Mouse (Mus musculus): Measurements from ENCODE around the gene Dcbld2. TPM values are rescaled to one million over a fixed set of nuclear protein-coding genes. Genes with fewer than 3 reads are reported as not detected.
A peak's percentile ranks its signal among the peaks of the same experiment; 100 is the strongest.

The Dcbld2 gene
- polyA plus RNA-seq, 1 experiment from 2014 or later = 3.6 TPM

- Histone ChIP-seq H3K36me3 (ENCODE audit: insufficient read depth, low read length) (peaks cover 29% of the 10 kb centered on the region), H3K4me1 (replicated peaks; ENCODE audit: insufficient read depth, low read length) (peaks cover 11% of the 10 kb centered on the region; the same call in 1 of the 2 replicates), H3K9ac (ENCODE audit: low read depth, low read length) (no peak overlapping the region), H3K4me3 (replicated peaks; ENCODE audit: low read depth, low read length) (no peak overlapping the region), H3K9me3 (replicated peaks; ENCODE audit: low read length) (no peaks in the 10 kb centered on the region), H3K27ac (peak overlapping the region; percentile 72), H3K4me2 (ENCODE audit: low read length) (no peak overlapping the region), H3K27me3 (ENCODE audit: insufficient read depth, low read length) (no peaks in the 10 kb centered on the region)
- TF ChIP-seq CTCF (IDR thresholded peaks at IDR 0.05; ENCODE audit: low read depth) = no peak
- 57% methylated on average over 3 of the region's 3 CpGs for WGBS
- DNase-seq (ENCODE audit: low spot score) = no peak
- ATAC-seq (replicated peaks; ENCODE audit: low FRiP score, low read depth) = no peak
Measured at GRCm38 (mm10) chr16:58474875-58475274, 66.6 kb downstream of the Dcbld2 start.

- Histone ChIP-seq H3K9ac (ENCODE audit: low read depth, low read length) (no peak overlapping the region), H3K4me2 (ENCODE audit: low read length) (no peak overlapping the region), H3K27ac (peak overlapping the region; percentile 86; the same call in 1 of the 2 replicates), H3K9me3 (replicated peaks; ENCODE audit: low read length) (no peaks in the 10 kb centered on the region), H3K27me3 (ENCODE audit: insufficient read depth, low read length) (no peaks in the 10 kb centered on the region), H3K4me3 (replicated peaks; ENCODE audit: low read depth, low read length) (no peak overlapping the region), H3K4me1 (replicated peaks; ENCODE audit: insufficient read depth, low read length) (peaks cover 11% of the 10 kb centered on the region; the same call in 1 of the 2 replicates), H3K36me3 (ENCODE audit: insufficient read depth, low read length) (peaks cover 26% of the 10 kb centered on the region; the same call in 1 of the 2 replicates)
- peak; percentile 66 for ATAC-seq (replicated peaks; ENCODE audit: low FRiP score, low read depth)
- WGBS = 62% methylated on average over 3 of the region's 3 CpGs
- no peak for TF ChIP-seq CTCF (IDR thresholded peaks at IDR 0.05; ENCODE audit: low read depth)
- DNase-seq (ENCODE audit: low spot score) = no peak
Measured at GRCm38 (mm10) chr16:58475544-58476154, 67.4 kb downstream of the Dcbld2 start.

- ATAC-seq (replicated peaks; ENCODE audit: low FRiP score, low read depth) (no peak), DNase-seq (ENCODE audit: low spot score) (peak; percentile 38)
- no peaks in the 10 kb centered on the region for H3K9me3 ChIP-seq (replicated peaks; ENCODE audit: low read length)
Measured at GRCm38 (mm10) chr16:58476363-58476762, 68.1 kb downstream of the Dcbld2 start.

GRCm38 (mm10) chr16:58479898-58480448 is 71.7 kb downstream of the Dcbld2 start:
- no peak for ATAC-seq (replicated peaks; ENCODE audit: low FRiP score, low read depth)
- H3K4me3 ChIP-seq (replicated peaks; ENCODE audit: low read depth, low read length) = no peak overlapping the region
- H3K9ac ChIP-seq (ENCODE audit: low read depth, low read length) = no peak overlapping the region
- DNase-seq (ENCODE audit: low spot score) = no peak
- WGBS = 87% methylated on average over 4 of the region's 4 CpGs
- H3K27ac ChIP-seq = no peak overlapping the region
- peaks cover 10% of the 10 kb centered on the region; the same call in 1 of the 2 replicates for H3K36me3 ChIP-seq (ENCODE audit: insufficient read depth, low read length)
- no peaks in the 10 kb centered on the region for H3K9me3 ChIP-seq (replicated peaks; ENCODE audit: low read length)
- no peaks in the 10 kb centered on the region for H3K27me3 ChIP-seq (ENCODE audit: insufficient read depth, low read length)
- H3K4me1 ChIP-seq (replicated peaks; ENCODE audit: insufficient read depth, low read length) = peaks cover 19% of the 10 kb centered on the region
- no peak for TF ChIP-seq CTCF (IDR thresholded peaks at IDR 0.05; ENCODE audit: low read depth)
- H3K4me2 ChIP-seq (ENCODE audit: low read length) = no peak overlapping the region

More at GRCm38 (mm10) chr16:58476363-58476762, 68.1 kb downstream of the Dcbld2 start:
- H3K4me2 ChIP-seq (ENCODE audit: low read length) = no peak overlapping the region; the same call in 1 of the 2 replicates
- no peak for TF ChIP-seq CTCF (IDR thresholded peaks at IDR 0.05; ENCODE audit: low read depth)
- H3K9ac ChIP-seq (ENCODE audit: low read depth, low read length) = no peak overlapping the region
- H3K4me3 ChIP-seq (replicated peaks; ENCODE audit: low read depth, low read length) = no peak overlapping the region
- WGBS = 33% methylated on average over 2 of the region's 2 CpGs
- peak overlapping the region; percentile 86 for H3K27ac ChIP-seq
- peaks cover 11% of the 10 kb centered on the region; the same call in 1 of the 2 replicates for H3K4me1 ChIP-seq (replicated peaks; ENCODE audit: insufficient read depth, low read length)
- H3K36me3 ChIP-seq (ENCODE audit: insufficient read depth, low read length) = peaks cover 22% of the 10 kb centered on the region; the same call in 1 of the 2 replicates
- H3K27me3 ChIP-seq (ENCODE audit: insufficient read depth, low read length) = no peaks in the 10 kb centered on the region

GRCm38 (mm10) chr16:58481219-58481905 is 73.1 kb downstream of the Dcbld2 start:
- H3K36me3 ChIP-seq (ENCODE audit: insufficient read depth, low read length) = peaks cover 10% of the 10 kb centered on the region; the same call in 1 of the 2 replicates
- no peaks in the 10 kb centered on the region for H3K9me3 ChIP-seq (replicated peaks; ENCODE audit: low read length)
- 44% methylated on average over 9 of the region's 9 CpGs for WGBS
- H3K27me3 ChIP-seq (ENCODE audit: insufficient read depth, low read length) = no peaks in the 10 kb centered on the region
- H3K9ac ChIP-seq (ENCODE audit: low read depth, low read length) = no peak overlapping the region
- TF ChIP-seq CTCF (IDR thresholded peaks at IDR 0.05; ENCODE audit: low read depth) = no peak
- H3K4me3 ChIP-seq (replicated peaks; ENCODE audit: low read depth, low read length) = no peak overlapping the region
- H3K4me1 ChIP-seq (replicated peaks; ENCODE audit: insufficient read depth, low read length) = peaks cover 11% of the 10 kb centered on the region
- DNase-seq (ENCODE audit: low spot score) = peak; percentile 78
- peak overlapping the region; percentile 75 for H3K27ac ChIP-seq
- no peak overlapping the region for H3K4me2 ChIP-seq (ENCODE audit: low read length)
- ATAC-seq (replicated peaks; ENCODE audit: low FRiP score, low read depth) = peak; percentile 95

- Histone ChIP-seq H3K9me3 (replicated peaks; ENCODE audit: low read length) (no peaks in the 10 kb centered on the region), H3K9ac (ENCODE audit: low read depth, low read length) (no peak overlapping the region), H3K4me1 (replicated peaks; ENCODE audit: insufficient read depth, low read length) (peaks cover 8% of the 10 kb centered on the region; the same call in 1 of the 2 replicates), H3K27me3 (ENCODE audit: insufficient read depth, low read length) (no peaks in the 10 kb centered on the region), H3K36me3 (ENCODE audit: insufficient read depth, low read length) (peaks cover 15% of the 10 kb centered on the region; the same call in 1 of the 2 replicates), H3K27ac (peak overlapping the region; percentile 74), H3K4me3 (replicated peaks; ENCODE audit: low read depth, low read length) (no peak overlapping the region), H3K4me2 (ENCODE audit: low read length) (no peak overlapping the region)
- ATAC-seq (replicated peaks; ENCODE audit: low FRiP score, low read depth) (peak; percentile 34), DNase-seq (ENCODE audit: low spot score) (no peak)
- TF ChIP-seq CTCF (IDR thresholded peaks at IDR 0.05; ENCODE audit: low read depth) = no peak
- 50% methylated on average over 5 of the region's 5 CpGs for WGBS
Measured at GRCm38 (mm10) chr16:58481906-58482270, 73.6 kb downstream of the Dcbld2 start.

Measured in kidney, postnatal 0 days (tissue).